In genomic region chr2:106942451-106942850, GRCm38 (mm10) we compare ENCODE assay signal across 12 mouse cellular contexts. TPM values are rescaled to one million over a fixed set of nuclear protein-coding genes. Genes with fewer than 3 reads are reported as not detected.
DNase-seq lines count a peak whose midpoint lies in the region; ATAC-seq lines count a peak whose summit lies in the region.
"Had no signal": no experiment of that assay in that cellular context is flagged by ENCODE, and none has a peak within 500 bp of the region (broad histone marks: within the 10 kb centered on the region; RNA-seq: fewer than 3 reads in every experiment).

No protein-coding gene starts in this region.

- H3K4me1 ChIP-seq in embryonic facial prominence, embryonic 14.5 days (ENCODE audit: control insufficient read depth, insufficient read depth, low read length): no peaks in the 10 kb centered on the region
- no peaks in the 10 kb centered on the region for H3K4me1 ChIP-seq in embryonic facial prominence, embryonic 10.5 days
- H3K4me1 ChIP-seq: embryonic facial prominence, embryonic 15.5 days; liver, embryonic 15.5 days had no signal

- H3K36me3 ChIP-seq in embryonic facial prominence, embryonic 14.5 days (ENCODE audit: control insufficient read depth, insufficient read depth, low read length): no peaks in the 10 kb centered on the region
- H3K36me3 ChIP-seq in embryonic facial prominence, embryonic 10.5 days (replicated peaks): no peaks in the 10 kb centered on the region
- H3K36me3 ChIP-seq: embryonic facial prominence, embryonic 15.5 days; G1E; liver, embryonic 15.5 days had no signal

- 74% methylated on average over 1 of the region's 1 CpGs for WGBS in embryonic facial prominence, embryonic 14.5 days
- WGBS in embryonic facial prominence, embryonic 10.5 days: 83% methylated on average over 1 of the region's 1 CpGs

- H3K27ac ChIP-seq in embryonic facial prominence, embryonic 14.5 days (replicated peaks; ENCODE audit: low read depth, low read length): no peak overlapping the region
- H3K27ac ChIP-seq in embryonic facial prominence, embryonic 10.5 days (replicated peaks): no peak overlapping the region
- H3K27ac ChIP-seq: embryonic facial prominence, embryonic 15.5 days; gastrocnemius, adult 2 months; liver, embryonic 15.5 days had no signal

- no peak for ATAC-seq in embryonic facial prominence, embryonic 14.5 days (ENCODE audit: low read depth)

- no peak overlapping the region for H3K9ac ChIP-seq in embryonic facial prominence, embryonic 14.5 days (ENCODE audit: low read depth, low read length)
- H3K9ac ChIP-seq: embryonic facial prominence, embryonic 15.5 days; liver, embryonic 15.5 days had no signal

- H3K27me3 ChIP-seq in embryonic facial prominence, embryonic 14.5 days (replicated peaks; ENCODE audit: control insufficient read depth, insufficient read depth, low read length): no peaks in the 10 kb centered on the region
- H3K27me3 ChIP-seq in embryonic facial prominence, embryonic 10.5 days (replicated peaks; ENCODE audit: low read depth, poor library complexity, severe bottlenecking): no peaks in the 10 kb centered on the region
- H3K27me3 ChIP-seq: embryonic facial prominence, embryonic 15.5 days; liver, embryonic 15.5 days had no signal

- no peak overlapping the region for H3K4me2 ChIP-seq in embryonic facial prominence, embryonic 14.5 days (ENCODE audit: low read depth, low read length)
- H3K4me2 ChIP-seq: embryonic facial prominence, embryonic 15.5 days; liver, embryonic 15.5 days had no signal

- no peak overlapping the region for H3K4me3 ChIP-seq in embryonic facial prominence, embryonic 14.5 days (ENCODE audit: low read depth, low read length)
- no peak overlapping the region for H3K4me3 ChIP-seq in embryonic facial prominence, embryonic 10.5 days
- H3K4me3 ChIP-seq: embryonic facial prominence, embryonic 15.5 days; gastrocnemius, adult 2 months; liver, embryonic 15.5 days had no signal

- peak; percentile 31 for DNase-seq in embryonic facial prominence, embryonic 14.5 days (ENCODE audit: low spot score)
- no peak for DNase-seq in embryonic facial prominence, embryonic 10.5 days (ENCODE audit: low spot score)
- peak; percentile 46 for DNase-seq in layer of hippocampus, adult 11-12 months (ENCODE audit: low spot score)
- DNase-seq in layer of hippocampus, adult 9-10 months (ENCODE audit: low spot score): no peak
- peak; percentile 32 for DNase-seq in NIH3T3 (ENCODE audit: low read depth)
- DNase-seq in cerebellum, adult 8-10 months: peak; percentile 32
- no peak for DNase-seq in gastrocnemius, postnatal 36 days
- no peak for DNase-seq in left cerebral cortex, adult 18-20 months (ENCODE audit: low spot score in 2 of 2)
- DNase-seq: gastrocnemius, adult 2 months had no signal

- intact Hi-C loops in gastrocnemius, postnatal 36 days (cut with DNase I): no loop called here

- H3K9me3 ChIP-seq in embryonic facial prominence, embryonic 14.5 days (ENCODE audit: control insufficient read depth, low read length): no peaks in the 10 kb centered on the region
- H3K9me3 ChIP-seq in embryonic facial prominence, embryonic 10.5 days: no peaks in the 10 kb centered on the region
- H3K9me3 ChIP-seq: embryonic facial prominence, embryonic 15.5 days; G1E; liver, embryonic 15.5 days had no signal

RNA-seq across cellular contexts. Expression of gene Arl14ep, which starts 31.8 kb away (rescaled TPM):
- 43.2 and 49.3 TPM in 2 replicates for polyA plus RNA-seq in embryonic facial prominence, embryonic 14.5 days (2014; fragmentation: Nextera tagmentation; extraction: Ambion mirVana)
- polyA plus RNA-seq in embryonic facial prominence, embryonic 10.5 days (2016; fragmentation: Nextera tagmentation; extraction: Ambion mirVana): 53.7 and 57.8 TPM in 2 replicates
- 1 to 10 TPM; 5.5 to 6.7 TPM for total RNA-seq in gastrocnemius, postnatal 36 days (2021)
- 10 to 100 TPM; 40.0 to 41.4 TPM for total RNA-seq in left cerebral cortex, adult 18-20 months (2021)

Comparison
In these comparisons a context has a peak if more than half of its experiments do, and no peak if none do; other contexts are left out.
1. DNase-seq: peak in embryonic facial prominence, embryonic 14.5 days (single experiment), layer of hippocampus, adult 11-12 months (single experiment), NIH3T3 (single experiment) and cerebellum, adult 8-10 months (single experiment); none in embryonic facial prominence, embryonic 10.5 days (single experiment), layer of hippocampus, adult 9-10 months (single experiment), gastrocnemius, postnatal 36 days (0 of 2) and left cerebral cortex, adult 18-20 months (0 of 2).
2. RNA of gene Arl14ep, which starts 31.8 kb away (total RNA-seq): 40.0 to 41.4 TPM in left cerebral cortex, adult 18-20 months; 5.5 to 6.7 TPM in gastrocnemius, postnatal 36 days; every median in the first group is over 4 times any median in the second.